Mouse (Mus musculus): ENCODE measurements at regions not wholly inside any gene's neighbourhood (a gene's known extent, or its start where the extent isn't known, plus 50 kb on each side); places are given as distances from the start of the nearest gene placed in this dataset.

GRCm38 (mm10) chr15:11578331-11578730 is 178.9 kb upstream of the Tars start:
- no peak for DNase-seq (ENCODE audit: extremely low spot score in 1 of 2, low spot score in 1 of 2)

GRCm38 (mm10) chr15:11574359-11574758 is 174.9 kb upstream of the Tars start:
- DNase-seq (ENCODE audit: extremely low spot score in 1 of 2, low spot score in 1 of 2) = no peak

GRCm38 (mm10) chr15:11573496-11573895 is 174.0 kb upstream of the Tars start:
- no peak for DNase-seq (ENCODE audit: extremely low spot score in 1 of 2, low spot score in 1 of 2)

- DNase-seq (ENCODE audit: extremely low spot score in 1 of 2, low spot score in 1 of 2) = no peak
Measured at GRCm38 (mm10) chr15:11572063-11572462, 172.6 kb upstream of the Tars start.

GRCm38 (mm10) chr15:11565503-11566031 is 166.1 kb upstream of the Tars start:
- no peak for DNase-seq (ENCODE audit: extremely low spot score in 1 of 2, low spot score in 1 of 2)

GRCm38 (mm10) chr15:11552568-11552967 is 153.1 kb upstream of the Tars start:
- no peak for DNase-seq (ENCODE audit: extremely low spot score in 1 of 2, low spot score in 1 of 2)

- DNase-seq (ENCODE audit: extremely low spot score in 1 of 2, low spot score in 1 of 2) = no peak
Measured at GRCm38 (mm10) chr15:11552110-11552509, 152.6 kb upstream of the Tars start.

- no peak for DNase-seq (ENCODE audit: extremely low spot score in 1 of 2, low spot score in 1 of 2)
Measured at GRCm38 (mm10) chr15:11539485-11539884, 140.0 kb upstream of the Tars start.

GRCm38 (mm10) chr15:11536076-11536620 is 136.7 kb upstream of the Tars start:
- DNase-seq (ENCODE audit: extremely low spot score in 1 of 2, low spot score in 1 of 2) = no peak

GRCm38 (mm10) chr15:11534404-11535251 is 135.2 kb upstream of the Tars start:
- no peak for DNase-seq (ENCODE audit: extremely low spot score in 1 of 2, low spot score in 1 of 2)

GRCm38 (mm10) chr15:11533616-11534015 is 134.2 kb upstream of the Tars start:
- no peak for DNase-seq (ENCODE audit: extremely low spot score in 1 of 2, low spot score in 1 of 2)

- no peak for DNase-seq (ENCODE audit: extremely low spot score in 1 of 2, low spot score in 1 of 2)
Measured at GRCm38 (mm10) chr15:11533002-11533610, 133.6 kb upstream of the Tars start.

- no peak for DNase-seq (ENCODE audit: extremely low spot score in 1 of 2, low spot score in 1 of 2)
Measured at GRCm38 (mm10) chr15:11532536-11532935, 133.1 kb upstream of the Tars start.

GRCm38 (mm10) chr15:11529819-11530810 is 130.7 kb upstream of the Tars start:
- no peak for DNase-seq (ENCODE audit: extremely low spot score in 1 of 2, low spot score in 1 of 2)

- no peak for DNase-seq (ENCODE audit: extremely low spot score in 1 of 2, low spot score in 1 of 2)
Measured at GRCm38 (mm10) chr15:11524337-11525106, 125.1 kb upstream of the Tars start.

- DNase-seq (ENCODE audit: extremely low spot score in 1 of 2, low spot score in 1 of 2) = no peak
Measured at GRCm38 (mm10) chr15:11518565-11518964, 119.1 kb upstream of the Tars start.

GRCm38 (mm10) chr15:11517892-11518291 is 118.4 kb upstream of the Tars start:
- DNase-seq (ENCODE audit: extremely low spot score in 1 of 2, low spot score in 1 of 2) = no peak

GRCm38 (mm10) chr15:11505076-11505639 is 105.7 kb upstream of the Tars start:
- DNase-seq (ENCODE audit: extremely low spot score in 1 of 2, low spot score in 1 of 2) = no peak

GRCm38 (mm10) chr15:11496436-11496835 is 97.0 kb upstream of the Tars start:
- DNase-seq (ENCODE audit: extremely low spot score in 1 of 2, low spot score in 1 of 2) = no peak

Measured in layer of hippocampus, postnatal 25 days (tissue).